Mouse (Mus musculus) liver, postnatal 0 days (tissue): ENCODE measurements at regions not wholly inside any gene's neighbourhood (a gene's known extent, or its start where the extent isn't known, plus 50 kb on each side); places are given as distances from the start of the nearest gene placed in this dataset.

ENCODE experiments used
- CTCF ChIP-seq: sonication (generic); IDR thresholded peaks from 2 replicates; pipeline ENCODE4 v1.5.1; 2016; ENCODE audit warnings: antibody characterized with exemption, low read depth
- EP300 ChIP-seq: IDR thresholded peaks from 2 replicates; pipeline ENCODE4 v1.6.1; 2016; ENCODE audit warnings: antibody characterized with exemption, low read depth, mild to moderate bottlenecking

DNA sequence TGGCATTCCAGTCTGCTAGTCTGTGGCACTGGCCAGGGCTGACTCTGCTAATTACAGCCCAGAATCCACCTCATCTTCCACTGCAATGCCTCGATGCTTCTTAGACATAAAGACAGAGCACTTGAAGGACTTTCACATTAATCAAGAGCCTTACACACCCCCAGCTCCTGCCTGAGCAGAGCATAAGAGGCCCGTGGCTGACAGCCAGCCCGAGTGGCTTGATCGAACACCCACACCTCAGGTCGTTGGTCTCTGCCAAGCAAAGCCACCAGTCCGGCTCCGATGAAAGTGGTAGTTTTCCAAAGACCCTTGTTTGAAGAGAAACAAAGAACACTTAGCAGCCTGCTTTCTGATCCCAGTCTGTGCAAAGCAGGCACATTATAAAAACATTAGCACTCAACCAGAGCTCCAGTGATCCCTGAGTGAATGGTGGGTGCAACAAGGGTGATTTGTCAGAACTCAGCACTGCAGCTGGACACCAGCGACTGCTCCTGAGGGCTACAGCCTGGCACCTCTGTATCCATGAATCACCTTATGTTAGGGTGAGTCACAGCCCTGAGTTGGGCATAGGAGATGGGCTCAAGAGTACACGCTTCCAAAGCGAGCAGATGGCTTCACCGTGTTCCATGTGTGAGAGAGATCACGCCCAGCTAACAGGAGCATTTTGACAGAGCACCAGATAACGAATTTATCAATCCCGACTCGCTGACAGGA, 223.6 kb downstream of the Rnf144a start:
- no peak for TF ChIP-seq CTCF
- no peak for TF ChIP-seq EP300
